Mouse (Mus musculus) layer of hippocampus, postnatal 36 days (tissue): Measurements from ENCODE around the gene Dyrk1a. TPM values are rescaled to one million over a fixed set of nuclear protein-coding genes. Genes with fewer than 3 reads are reported as not detected.

Experiments
- DNase-seq, 2 experiments: peaks; one replicate each; pipeline ENCODE4 v3.0.0; 2022
- total RNA-seq, 2 experiments: library from RNA; stranded (reverse); gene quantifications; 2 replicates each; pipeline ENCODE4 v1.2.3; 2021

Gene Dyrk1a
- total RNA-seq, 2 experiments from 2014 or later: 82.8 to 88.3 TPM

- DNase-seq: no peak
These were observed 21.7 kb downstream of the Dyrk1a start for GRCm38 (mm10) chr16:94591536-94591935.

GRCm38 (mm10) chr16:94596633-94597032 lies 26.8 kb downstream of the Dyrk1a start:
- no peak for DNase-seq

- DNase-seq: no peak
These were observed 27.8 kb downstream of the Dyrk1a start for GRCm38 (mm10) chr16:94597640-94598039.

GRCm38 (mm10) chr16:94599977-94600724 lies 30.3 kb downstream of the Dyrk1a start:
- no peak for DNase-seq

- no peak for DNase-seq
These were observed 31.3 kb downstream of the Dyrk1a start for GRCm38 (mm10) chr16:94601089-94601488.

GRCm38 (mm10) chr16:94601540-94601953 lies 31.7 kb downstream of the Dyrk1a start:
- peak; percentile 32 to 50 for DNase-seq

GRCm38 (mm10) chr16:94602188-94602587 lies 32.4 kb downstream of the Dyrk1a start:
- DNase-seq: no peak

GRCm38 (mm10) chr16:94602730-94603129 lies 32.9 kb downstream of the Dyrk1a start:
- DNase-seq: no peak

- no peak for DNase-seq
These were observed 36.4 kb downstream of the Dyrk1a start for GRCm38 (mm10) chr16:94606169-94606568.

GRCm38 (mm10) chr16:94607468-94607867 lies 37.7 kb downstream of the Dyrk1a start:
- DNase-seq: no peak

- DNase-seq: no peak
These were observed 39.1 kb downstream of the Dyrk1a start for GRCm38 (mm10) chr16:94608706-94609594.

- no peak for DNase-seq
These were observed 42.8 kb downstream of the Dyrk1a start for GRCm38 (mm10) chr16:94612573-94612972.

GRCm38 (mm10) chr16:94617255-94617654 lies 47.4 kb downstream of the Dyrk1a start:
- DNase-seq: no peak

- DNase-seq: no peak
These were observed 48.7 kb downstream of the Dyrk1a start for GRCm38 (mm10) chr16:94618543-94618942.

GRCm38 (mm10) chr16:94619301-94619700 lies 49.5 kb downstream of the Dyrk1a start:
- no peak for DNase-seq

GRCm38 (mm10) chr16:94624871-94625270 lies 55.1 kb downstream of the Dyrk1a start:
- no peak for DNase-seq

- DNase-seq: no peak
These were observed 55.8 kb downstream of the Dyrk1a start for GRCm38 (mm10) chr16:94625639-94626038.

GRCm38 (mm10) chr16:94627736-94628135 lies 57.9 kb downstream of the Dyrk1a start:
- DNase-seq: no peak

GRCm38 (mm10) chr16:94628976-94629729 lies 59.3 kb downstream of the Dyrk1a start:
- no peak for DNase-seq

- peak in 1 of 2 experiments; percentile 45 for DNase-seq
These were observed 62.2 kb downstream of the Dyrk1a start for GRCm38 (mm10) chr16:94631984-94632383.

- DNase-seq: no peak
These were observed 62.7 kb downstream of the Dyrk1a start for GRCm38 (mm10) chr16:94632424-94632963.

GRCm38 (mm10) chr16:94633012-94633411 lies 63.2 kb downstream of the Dyrk1a start:
- DNase-seq: no peak
